Mouse (Mus musculus): Measurements from ENCODE around the gene Sync.

Gene Sync

GRCm38 (mm10) chr4:129307936-129308335, 20.5 kb downstream of the Sync start:
- no peak for DNase-seq (ENCODE audit: low read depth)

GRCm38 (mm10) chr4:129313886-129314285, 26.5 kb downstream of the Sync start:
- DNase-seq (ENCODE audit: low read depth): no peak

- no peak for DNase-seq (ENCODE audit: low read depth)
These were observed 33.5 kb downstream of the Sync start for GRCm38 (mm10) chr4:129320876-129321275.

GRCm38 (mm10) chr4:129322042-129322441, 34.6 kb downstream of the Sync start:
- DNase-seq (ENCODE audit: low read depth): no peak

GRCm38 (mm10) chr4:129323491-129323890, 36.1 kb downstream of the Sync start:
- DNase-seq (ENCODE audit: low read depth): no peak

- DNase-seq (ENCODE audit: low read depth): no peak
These were observed 37.3 kb downstream of the Sync start for GRCm38 (mm10) chr4:129324756-129325155.

GRCm38 (mm10) chr4:129326191-129326590, 38.8 kb downstream of the Sync start:
- no peak for DNase-seq (ENCODE audit: low read depth)

- no peak for DNase-seq (ENCODE audit: low read depth)
These were observed 45.4 kb downstream of the Sync start for GRCm38 (mm10) chr4:129332846-129333245.

- DNase-seq (ENCODE audit: low read depth): no peak
These were observed 47.3 kb downstream of the Sync start for GRCm38 (mm10) chr4:129334677-129335215.

GRCm38 (mm10) chr4:129335216-129336074, 48.0 kb downstream of the Sync start, which contains the start of the genes Rbbp4 and Zbtb8os:
Gene Rbbp4 (minus strand): TSS chr4:129335370.
Gene Zbtb8os (plus strand): TSS chr4:129335695.
- DNase-seq (ENCODE audit: low read depth): peak; percentile 98

- no peak for DNase-seq (ENCODE audit: low read depth)
These were observed 48.9 kb downstream of the Sync start for GRCm38 (mm10) chr4:129336291-129336690.

GRCm38 (mm10) chr4:129339743-129340142, 52.3 kb downstream of the Sync start:
- DNase-seq (ENCODE audit: low read depth): peak; percentile 70

- DNase-seq (ENCODE audit: low read depth): no peak
These were observed 54.5 kb downstream of the Sync start for GRCm38 (mm10) chr4:129341888-129342287.

- no peak for DNase-seq (ENCODE audit: low read depth)
These were observed 55.3 kb downstream of the Sync start for GRCm38 (mm10) chr4:129342705-129343104.

GRCm38 (mm10) chr4:129346481-129347154, 59.2 kb downstream of the Sync start:
- no peak for DNase-seq (ENCODE audit: low read depth)

GRCm38 (mm10) chr4:129350644-129351043, 63.2 kb downstream of the Sync start:
- DNase-seq (ENCODE audit: low read depth): peak; percentile 75

GRCm38 (mm10) chr4:129351111-129351510, 63.7 kb downstream of the Sync start:
- no peak for DNase-seq (ENCODE audit: low read depth)

- DNase-seq (ENCODE audit: low read depth): no peak
These were observed 65.8 kb downstream of the Sync start for GRCm38 (mm10) chr4:129353176-129353575.

GRCm38 (mm10) chr4:129354236-129354635, 66.8 kb downstream of the Sync start:
- DNase-seq (ENCODE audit: low read depth): no peak

GRCm38 (mm10) chr4:129357613-129358163, 70.3 kb downstream of the Sync start:
- DNase-seq (ENCODE audit: low read depth): no peak
